Mouse (Mus musculus) hindbrain, embryonic 15.5 days (tissue): ENCODE results near the gene Prr36. TPM values are rescaled to one million over a fixed set of nuclear protein-coding genes. Genes with fewer than 3 reads are reported as not detected.

Experiments used
- ATAC-seq: fragments of 200-750 bp; cut with Nextera tagmentation; 2 replicates; pipeline ENCODE4 v1.8.0; 2017; ENCODE audit warnings: low read depth, moderate number of reproducible peaks, moderate TSS enrichment; ENCODE audit not compliant: low FRiP score
- H3K27ac ChIP-seq: fragments of 300-500 bp; sonication (generic); replicated peaks from 2 replicates; pipeline ENCODE4 v1.5.1; 2015; ENCODE audit warnings: mild to moderate bottlenecking, inconsistent platforms
- H3K27me3 ChIP-seq: fragments of 300-500 bp; sonication (generic); 2 replicates; pipeline ENCODE4 v1.6.1; 2015; ENCODE audit warnings: control low read depth, inconsistent platforms
- H3K36me3 ChIP-seq: fragments of 300-500 bp; sonication (generic); 2 replicates; pipeline ENCODE4 v1.6.1; 2015; ENCODE audit warnings: control low read depth, inconsistent platforms
- H3K4me1 ChIP-seq: fragments of 300-500 bp; sonication (generic); replicated peaks from 2 replicates; pipeline ENCODE4 v1.6.1; 2015; ENCODE audit warnings: control low read depth, inconsistent platforms
- H3K4me2 ChIP-seq: fragments of 300-500 bp; sonication (generic); 2 replicates; pipeline ENCODE4 v1.6.1; 2015; ENCODE audit warnings: moderate library complexity, mild to moderate bottlenecking, inconsistent platforms
- H3K4me3 ChIP-seq: fragments of 300-500 bp; sonication (generic); 2 replicates; pipeline ENCODE4 v1.5.1; 2015; ENCODE audit warnings: mild to moderate bottlenecking, inconsistent platforms
- H3K9ac ChIP-seq: fragments of 300-500 bp; sonication (generic); 2 replicates; pipeline ENCODE4 v1.6.1; 2015; ENCODE audit warnings: inconsistent platforms
- H3K9me3 ChIP-seq: fragments of 300-500 bp; sonication (generic); 2 replicates; pipeline ENCODE4 v1.6.1; 2016; ENCODE audit warnings: control low read depth, inconsistent platforms
- WGBS: fragments of 180-500 bp; shearing (Covaris S2); methylation state at CpG from one replicate; pipeline ENCODE4 v1.1.7; 2015; 5-methylcytosine and 5-hydroxymethylcytosine counted together
- polyA plus RNA-seq: library from polyadenylated mRNA; unstranded; fragments of >200 nt; fragmentation: Nextera tagmentation; extraction: Ambion mirVana; gene quantifications from 2 replicates; pipeline ENCODE4 v1.2.1, GENCODE M21; 2015

The Prr36 gene
- polyA plus RNA-seq, 1 experiment from 2014 or later, result 53.0 TPM

DNA sequence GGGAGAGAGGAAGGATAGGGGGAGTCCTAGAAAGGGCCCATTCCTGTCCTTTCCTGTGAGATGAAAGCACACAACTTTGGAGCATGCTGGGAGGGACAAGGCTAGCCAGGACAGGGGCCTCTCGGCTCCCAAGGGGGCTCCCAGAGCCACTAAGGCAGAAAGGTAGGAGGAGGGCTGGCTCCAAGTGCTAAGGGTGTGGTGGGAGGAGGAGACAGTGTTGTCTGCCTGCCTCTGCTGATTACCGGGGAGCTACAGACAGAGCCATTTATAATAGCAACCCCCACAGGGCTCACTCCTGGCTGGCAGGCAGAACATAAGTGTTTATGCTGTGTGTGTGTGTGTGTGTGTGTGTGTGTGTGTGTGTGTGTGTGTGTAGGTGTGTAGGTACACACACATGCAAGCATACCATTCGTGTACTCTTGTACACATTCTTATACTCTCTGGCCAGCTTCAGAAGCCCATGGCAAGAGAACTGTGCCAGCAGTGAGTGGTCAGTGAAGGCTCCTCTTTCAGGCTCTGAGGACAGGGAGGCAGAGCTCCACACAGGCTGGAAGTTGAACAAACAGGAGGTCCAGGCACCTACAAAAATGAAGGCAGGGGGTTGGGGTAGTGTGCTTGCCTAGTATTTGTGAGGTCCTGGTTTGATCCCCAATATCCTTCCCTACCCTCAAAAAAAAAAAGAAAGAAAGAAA lies 28.1 kb downstream of the Prr36 start:
- no peak overlapping the region for H3K9ac ChIP-seq
- no peak overlapping the region for H3K27ac ChIP-seq
- peaks cover 59% of the 10 kb centered on the region for H3K36me3 ChIP-seq
- 46% methylated on average over 3 of the region's 3 CpGs for WGBS
- H3K9me3 ChIP-seq, result no peaks in the 10 kb centered on the region
- H3K27me3 ChIP-seq, result no peaks in the 10 kb centered on the region
- peaks cover 12% of the 10 kb centered on the region for H3K4me1 ChIP-seq
- no peak overlapping the region for H3K4me2 ChIP-seq
- H3K4me3 ChIP-seq, result no peak overlapping the region
- ATAC-seq, result no peak

DNA sequence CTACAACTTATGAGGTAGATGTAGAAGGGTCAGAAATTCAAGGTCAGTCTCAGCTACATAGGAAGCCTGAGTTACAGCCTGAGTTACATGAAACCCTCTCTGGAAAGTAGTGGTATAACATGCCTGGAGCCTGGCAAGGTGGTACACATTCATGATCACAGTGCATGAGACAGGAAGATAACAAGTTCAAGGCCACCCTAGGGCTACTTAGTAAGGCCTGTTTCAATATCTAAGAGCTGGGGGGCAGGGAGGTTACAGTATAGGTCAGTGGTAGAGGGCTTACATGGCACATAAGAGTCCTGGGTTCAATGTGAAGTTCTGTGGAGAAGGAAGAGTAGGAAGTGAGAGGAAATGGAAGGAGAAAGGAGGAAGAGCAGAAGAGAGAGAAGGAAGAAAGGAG lies 28.7 kb downstream of the Prr36 start:
- no peak for ATAC-seq
- no peak overlapping the region for H3K27ac ChIP-seq
- H3K4me1 ChIP-seq, result peaks cover 11% of the 10 kb centered on the region
- H3K9ac ChIP-seq, result no peak overlapping the region
- no peaks in the 10 kb centered on the region for H3K9me3 ChIP-seq
- no peaks in the 10 kb centered on the region for H3K27me3 ChIP-seq
- no peak overlapping the region for H3K4me2 ChIP-seq
- H3K36me3 ChIP-seq, result peaks cover 62% of the 10 kb centered on the region
- no peak overlapping the region for H3K4me3 ChIP-seq

DNA sequence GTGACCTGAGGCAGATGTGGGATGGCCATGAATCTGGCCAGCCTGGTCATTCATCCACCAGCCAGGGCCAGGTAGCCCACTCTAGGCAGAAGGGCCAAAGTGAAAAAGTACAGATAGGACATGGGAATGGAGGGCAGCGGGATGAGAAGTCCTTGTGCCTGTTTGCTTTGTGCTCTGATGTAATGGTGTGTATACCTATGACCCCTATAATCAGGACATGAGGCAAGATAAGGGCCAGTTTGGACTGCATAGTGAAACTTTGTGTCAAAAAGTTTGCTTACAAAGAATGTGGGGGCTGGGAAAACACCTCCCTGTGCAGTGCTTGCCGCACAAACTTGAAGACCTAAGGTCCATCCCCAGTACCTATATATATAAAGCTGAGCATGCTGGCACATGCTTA lies 31.1 kb downstream of the Prr36 start:
- peaks cover 63% of the 10 kb centered on the region for H3K36me3 ChIP-seq
- H3K4me2 ChIP-seq, result no peak overlapping the region
- H3K9me3 ChIP-seq, result no peaks in the 10 kb centered on the region
- H3K27me3 ChIP-seq, result no peaks in the 10 kb centered on the region
- WGBS, result 94% methylated on average over 2 of the region's 2 CpGs
- H3K9ac ChIP-seq, result no peak overlapping the region
- no peak overlapping the region for H3K27ac ChIP-seq
- no peak for ATAC-seq
- no peaks in the 10 kb centered on the region for H3K4me1 ChIP-seq
- H3K4me3 ChIP-seq, result no peak overlapping the region

DNA sequence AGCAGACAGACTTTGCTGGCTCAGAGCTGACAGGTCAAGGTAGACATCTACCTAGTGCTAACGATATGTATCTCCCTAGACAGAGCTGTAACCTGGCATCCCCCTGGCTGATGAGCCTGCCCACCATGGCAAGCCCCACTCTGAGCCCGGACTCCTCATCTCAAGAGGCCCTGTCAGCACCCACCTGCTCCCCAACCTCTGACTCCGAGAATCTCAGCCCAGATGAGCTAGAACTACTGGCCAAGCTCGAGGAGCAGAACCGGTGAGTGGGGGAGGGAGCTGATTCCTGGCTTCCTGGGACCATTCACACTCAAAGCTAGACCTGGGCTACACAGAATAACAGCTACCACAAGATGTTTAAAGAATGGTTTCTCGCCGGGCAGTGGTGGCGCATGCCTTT lies 33.9 kb downstream of the Prr36 start:
- Histone ChIP-seq H3K9me3 (no peaks in the 10 kb centered on the region), H3K4me2 (no peak overlapping the region), H3K36me3 (peaks cover 56% of the 10 kb centered on the region), H3K4me1 (no peaks in the 10 kb centered on the region), H3K9ac (no peak overlapping the region), H3K4me3 (no peak overlapping the region), H3K27me3 (no peaks in the 10 kb centered on the region), H3K27ac (no peak overlapping the region)
- whole genome bisulfite sequencing, result 89% methylated on average over 8 of the region's 8 CpGs
- ATAC-seq, result no peak

DNA sequence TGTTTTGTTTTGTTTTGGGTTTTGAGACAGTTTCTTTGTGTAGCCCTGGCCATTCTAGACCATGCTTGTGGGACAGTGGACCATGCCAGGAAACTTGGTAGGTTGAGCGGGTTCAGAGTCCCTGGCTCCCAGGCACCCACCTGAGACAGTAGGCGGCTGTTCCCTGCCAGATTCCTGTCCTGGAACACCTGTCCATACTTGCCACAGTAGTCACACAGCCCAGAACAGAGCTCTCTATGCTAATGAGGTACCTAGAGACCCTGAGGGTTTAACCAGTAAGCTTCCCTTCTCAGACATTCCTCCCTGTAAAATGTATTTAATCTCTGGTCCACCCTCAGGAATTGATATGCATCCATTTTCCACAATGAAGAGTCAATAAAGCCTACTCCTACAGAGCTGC lies 43.2 kb downstream of the Prr36 start:
- H3K27me3 ChIP-seq, result no peaks in the 10 kb centered on the region
- no peaks in the 10 kb centered on the region for H3K9me3 ChIP-seq
- peaks cover 32% of the 10 kb centered on the region for H3K36me3 ChIP-seq
- no peak overlapping the region for H3K4me3 ChIP-seq
- peaks cover 18% of the 10 kb centered on the region for H3K4me1 ChIP-seq
- no peak for ATAC-seq
- H3K9ac ChIP-seq, result no peak overlapping the region
- H3K27ac ChIP-seq, result no peak overlapping the region
- no peak overlapping the region for H3K4me2 ChIP-seq
- 76% methylated on average over 2 of the region's 2 CpGs for WGBS

DNA sequence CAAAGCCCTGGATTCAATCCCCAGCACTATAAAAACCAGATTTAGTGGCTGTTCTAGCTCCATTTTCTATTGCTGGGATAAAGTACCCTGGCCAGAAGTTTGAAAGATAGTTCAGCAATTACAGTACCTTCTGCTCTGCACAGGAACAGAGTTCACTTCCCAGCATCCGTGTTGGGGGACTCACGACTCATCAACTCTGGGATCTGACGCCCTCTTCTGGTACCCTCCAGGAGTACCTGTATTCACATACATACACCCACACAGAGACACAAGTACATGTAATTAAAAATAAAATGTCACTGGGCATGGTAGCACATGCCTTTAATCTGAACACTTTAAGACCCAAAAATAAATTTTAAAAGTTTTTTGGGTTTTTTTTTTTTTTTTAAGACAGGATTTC lies 44.8 kb downstream of the Prr36 start:
- 67% methylated on average over 3 of the region's 3 CpGs for WGBS
- ATAC-seq, result no peak
- H3K9ac ChIP-seq, result no peak overlapping the region
- H3K27ac ChIP-seq, result no peak overlapping the region
- H3K27me3 ChIP-seq, result no peaks in the 10 kb centered on the region
- H3K36me3 ChIP-seq, result peaks cover 21% of the 10 kb centered on the region
- H3K9me3 ChIP-seq, result no peaks in the 10 kb centered on the region
- no peak overlapping the region for H3K4me3 ChIP-seq
- no peak overlapping the region for H3K4me2 ChIP-seq
- H3K4me1 ChIP-seq, result peaks cover 33% of the 10 kb centered on the region

DNA sequence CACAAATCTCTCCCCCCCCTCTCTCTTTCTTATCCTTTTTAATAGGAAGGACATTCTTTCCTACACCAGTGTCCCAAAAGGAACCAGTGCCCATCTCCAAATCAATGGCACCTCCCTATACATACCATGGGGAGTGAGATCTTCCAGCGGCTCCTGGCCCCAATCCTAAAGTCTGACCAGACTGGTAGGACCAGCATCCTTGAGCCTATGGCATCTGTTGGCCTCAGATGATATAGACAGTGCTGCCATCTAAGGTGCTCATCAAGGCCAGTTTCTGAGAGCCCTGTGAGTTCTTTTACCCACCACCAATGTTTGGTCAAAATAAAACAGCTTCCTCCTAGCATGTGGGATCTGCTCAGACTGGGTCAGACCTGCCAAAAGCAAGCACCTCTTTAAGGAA lies 49.3 kb downstream of the Prr36 start:
- Histone ChIP-seq H3K4me1 (peaks cover 41% of the 10 kb centered on the region), H3K27ac (no peak overlapping the region), H3K4me2 (peak overlapping the region; percentile 72), H3K36me3 (peaks cover 5% of the 10 kb centered on the region), H3K9ac (no peak overlapping the region), H3K27me3 (no peaks in the 10 kb centered on the region), H3K9me3 (no peaks in the 10 kb centered on the region), H3K4me3 (peak overlapping the region; percentile 94)
- no peak for ATAC-seq
- 97% methylated on average over 1 of the region's 1 CpGs for WGBS

DNA sequence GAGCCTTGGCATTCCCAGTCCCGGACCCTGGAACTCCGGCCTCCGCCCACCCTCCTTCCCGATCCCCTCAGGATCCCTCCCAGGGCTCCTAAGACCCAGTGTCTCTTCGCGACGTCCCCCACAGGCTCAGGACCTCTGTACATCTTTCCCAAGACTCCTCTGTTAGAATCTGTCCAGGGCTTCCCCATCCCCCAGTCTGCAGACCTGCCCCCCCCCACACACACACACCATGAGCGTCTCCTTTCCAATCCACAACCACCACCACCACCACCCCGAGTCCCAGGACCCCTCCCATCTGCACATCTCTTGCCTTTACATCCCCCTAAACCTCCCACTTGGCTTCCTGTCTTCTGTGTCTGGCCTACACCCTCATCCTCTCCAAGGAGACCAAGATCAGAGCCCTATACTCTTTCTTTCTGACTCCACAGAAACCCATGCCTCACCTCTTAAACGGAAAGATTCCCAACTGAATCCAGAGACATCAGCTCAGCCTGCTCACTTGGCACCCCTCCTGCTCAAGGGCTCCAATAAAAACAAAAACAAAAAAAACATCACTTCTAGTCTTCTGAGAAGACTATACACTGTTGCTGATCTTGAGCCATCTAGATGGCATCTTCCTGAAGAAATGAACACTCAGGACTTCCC lies 50.3 kb downstream of the Prr36 start:
- Histone ChIP-seq H3K36me3 (peaks cover 5% of the 10 kb centered on the region), H3K27me3 (no peaks in the 10 kb centered on the region), H3K27ac (peak overlapping the region; percentile 82), H3K9ac (peak overlapping the region; percentile 91), H3K4me1 (peaks cover 41% of the 10 kb centered on the region), H3K4me2 (peak overlapping the region; percentile 72), H3K4me3 (peak overlapping the region; percentile 94), H3K9me3 (no peaks in the 10 kb centered on the region)
- ATAC-seq, result peak; percentile 0; the same call in 1 of the 2 replicates
- 2% methylated on average over 9 of the region's 10 CpGs for WGBS

DNA sequence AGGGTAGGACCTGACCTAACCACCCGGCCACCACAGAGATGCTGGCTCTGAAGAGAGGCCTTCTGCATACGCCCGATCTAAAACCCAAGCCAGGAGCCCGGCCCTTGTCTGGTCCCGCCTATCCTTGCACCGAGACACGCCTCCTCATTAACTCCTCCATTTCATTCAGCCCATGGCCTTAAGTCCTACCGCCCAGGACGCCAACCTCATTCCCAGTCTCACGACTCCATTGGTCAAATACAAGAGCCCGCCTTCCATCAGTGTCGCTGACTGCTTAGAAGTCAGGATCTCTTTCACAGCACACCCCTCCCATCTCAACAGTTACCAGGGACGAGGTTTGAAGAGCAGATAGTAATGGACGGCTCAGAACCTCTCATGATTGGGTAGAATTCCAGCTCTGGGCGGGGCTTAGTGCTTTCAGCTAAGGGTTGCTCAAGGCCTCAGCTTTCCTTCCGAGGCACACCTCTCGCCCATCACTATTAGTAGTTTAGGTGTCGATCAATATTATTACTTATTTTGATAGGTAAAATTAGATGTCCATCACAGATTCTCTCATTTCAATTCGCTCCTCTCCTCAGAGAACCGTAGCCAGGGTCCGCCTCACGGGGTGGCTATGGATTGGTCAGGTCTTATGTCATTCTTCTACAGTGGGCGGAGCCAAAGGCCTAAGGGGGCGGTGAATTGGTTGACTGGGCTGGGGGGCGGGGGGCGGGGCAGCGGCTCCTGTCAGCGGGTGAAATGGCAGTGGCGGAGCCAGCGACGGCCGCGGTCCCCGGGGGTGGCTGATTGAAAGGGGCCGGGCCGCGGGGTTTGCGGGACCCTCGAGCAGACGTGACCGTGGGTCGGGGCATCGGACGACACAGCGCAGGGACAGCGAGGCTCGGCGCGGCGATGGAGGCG lies 51.2 kb downstream of the Prr36 start, which contains the start of gene Evi5l:
Gene Evi5l (plus strand): TSS at position 716 of the 900 bp plus-strand sequence.
- H3K9ac ChIP-seq, result peak within 1 kb of the TSS; percentile 91
- H3K9me3 ChIP-seq, result no peaks in the 10 kb centered on the region
- peaks cover 41% of the 10 kb centered on the region for H3K4me1 ChIP-seq
- no peaks in the 10 kb centered on the region for H3K27me3 ChIP-seq
- peak; percentile 99 for ATAC-seq
- WGBS, result under 1% methylated on average over 48 of the region's 51 CpGs
- H3K27ac ChIP-seq, result peak within 1 kb of the TSS; percentile 86
- H3K36me3 ChIP-seq, result no peaks in the 10 kb centered on the region
- peak within 1 kb of the TSS; percentile 94 for H3K4me3 ChIP-seq
- H3K4me2 ChIP-seq, result peak within 1 kb of the TSS; percentile 72

DNA sequence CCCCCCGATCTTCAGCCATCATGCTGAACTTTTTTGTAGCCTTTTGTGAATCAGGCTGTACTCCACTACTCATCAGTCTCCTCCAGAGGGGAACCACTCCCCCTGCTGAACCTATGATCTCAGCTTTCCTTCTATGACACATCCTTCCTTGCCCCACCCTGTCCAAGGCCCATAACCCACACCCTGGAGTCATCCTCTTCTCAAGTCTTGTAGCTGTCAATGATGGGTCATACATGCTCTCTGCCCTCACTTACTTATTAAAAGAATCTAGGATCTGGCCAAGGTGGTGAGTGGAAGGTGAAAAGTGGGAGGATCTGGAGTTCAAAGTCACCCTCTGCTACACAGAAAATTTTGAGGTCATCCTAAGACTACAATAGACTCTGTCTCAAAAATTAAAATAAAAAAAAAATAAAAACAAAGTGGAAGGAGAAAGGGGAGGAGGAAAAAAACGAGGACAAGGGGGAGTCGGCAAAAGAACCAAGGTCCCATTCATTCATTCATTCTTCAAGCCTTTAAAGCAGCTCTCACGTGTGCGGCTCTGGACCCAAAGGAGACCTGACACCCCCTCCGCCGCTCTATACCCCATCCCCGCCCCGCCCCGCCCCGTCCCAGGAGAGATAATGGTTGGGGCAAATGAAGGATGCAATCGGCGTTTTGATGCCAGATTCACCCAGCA lies 51.9 kb downstream of the Prr36 start:
- Histone ChIP-seq H3K4me2 (peak overlapping the region; percentile 62), H3K4me3 (peak overlapping the region; percentile 49), H3K36me3 (no peaks in the 10 kb centered on the region), H3K27me3 (no peaks in the 10 kb centered on the region), H3K9me3 (no peaks in the 10 kb centered on the region), H3K27ac (peak overlapping the region; percentile 86), H3K9ac (peak overlapping the region; percentile 61), H3K4me1 (peaks cover 37% of the 10 kb centered on the region)
- no peak for ATAC-seq
- 6% methylated on average over 13 of the region's 13 CpGs for WGBS

DNA sequence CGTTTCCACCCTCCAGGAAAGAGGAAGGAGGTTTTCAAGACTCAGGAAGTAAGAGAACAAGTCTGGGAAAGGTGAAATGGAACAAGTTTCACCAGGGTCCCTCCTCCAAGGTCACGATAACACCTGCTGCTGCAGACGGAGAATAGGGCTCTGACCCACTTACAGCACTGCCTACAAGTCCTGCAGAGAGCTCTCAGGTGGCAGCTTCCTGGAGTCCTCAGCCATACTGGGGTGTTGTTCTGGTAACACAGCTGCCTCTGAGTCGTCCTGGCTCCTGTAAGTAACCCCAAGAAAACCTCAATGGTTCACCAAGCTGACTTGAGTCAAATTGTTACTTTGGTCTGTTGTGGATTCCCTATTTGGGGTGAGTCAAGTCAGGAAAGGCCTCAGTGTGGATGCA lies 54.5 kb downstream of the Prr36 start:
- H3K27ac ChIP-seq, result no peak overlapping the region
- no peak overlapping the region for H3K4me2 ChIP-seq
- WGBS, result 65% methylated on average over 4 of the region's 4 CpGs
- H3K9ac ChIP-seq, result no peak overlapping the region
- no peak overlapping the region for H3K4me3 ChIP-seq
- no peaks in the 10 kb centered on the region for H3K27me3 ChIP-seq
- no peak for ATAC-seq
- H3K4me1 ChIP-seq, result peaks cover 11% of the 10 kb centered on the region
- H3K9me3 ChIP-seq, result no peaks in the 10 kb centered on the region
- H3K36me3 ChIP-seq, result no peaks in the 10 kb centered on the region
